Mouse (Mus musculus) neural tube, embryonic 15.5 days (tissue): ENCODE data around the gene Prss22. TPM values are rescaled to one million over a fixed set of nuclear protein-coding genes. Genes with fewer than 3 reads are reported as not detected.

Experiments
- microRNA-seq: library from miRNA; unstranded; fragments of <30 nt; microRNA quantifications from one replicate; pipeline ENCODE4, GENCODE M21; 2017
- polyA plus RNA-seq: library from polyadenylated mRNA; unstranded; fragments of >200 nt; fragmentation: Nextera tagmentation; extraction: Ambion mirVana; gene quantifications from 2 replicates; pipeline ENCODE4 v1.2.1, GENCODE M21; 2015

Prss22 gene
- polyA plus RNA-seq, 1 experiment from 2014 or later: not detected

Small RNAs within 50 kb of the gene (microRNA-seq; reads per million reads assigned to microRNA genes)
- not detected for gene Gm27700

Other genes with a start within 250 kb of the Prss22 start
- 199 and 224 TPM in 2 replicates for gene Flywch1, start 226.5 kb downstream of the Prss22 start, polyA plus RNA-seq
- gene Flywch2, start 212.0 kb downstream of the Prss22 start, polyA plus RNA-seq: 74.8 and 94.6 TPM in 2 replicates
- 479 and 502 TPM in 2 replicates for gene Srrm2, start 207.6 kb downstream of the Prss22 start, polyA plus RNA-seq
- 1,232 and 1,344 TPM in 2 replicates for gene Elob, start 169.0 kb downstream of the Prss22 start, polyA plus RNA-seq
- gene Prss33, start 162.0 kb downstream of the Prss22 start, polyA plus RNA-seq: not detected in 2 replicates
- gene Prss32, start 154.2 kb downstream of the Prss22 start, polyA plus RNA-seq: 0.50 and 1.1 TPM in 2 replicates
- 1.9 and 2.0 TPM in 2 replicates for gene Prss41, start 153.9 kb downstream of the Prss22 start, polyA plus RNA-seq
- not detected in 2 replicates for gene Prss21, start 130.0 kb downstream of the Prss22 start, polyA plus RNA-seq
- not detected in 2 replicates for gene Dcpp1, start 117.2 kb downstream of the Prss22 start, polyA plus RNA-seq
- not detected in 2 replicates for gene Dcpp2, start 117.2 kb downstream of the Prss22 start, polyA plus RNA-seq
- not detected in 2 replicates for gene Dcpp3, start 80.6 kb downstream of the Prss22 start, polyA plus RNA-seq
- gene Sbp, start 56.4 kb downstream of the Prss22 start, polyA plus RNA-seq: not detected in 2 replicates
- not detected in 2 replicates for gene Sbpl, start 42.8 kb downstream of the Prss22 start, polyA plus RNA-seq
- gene Prss30, start 17.5 kb downstream of the Prss22 start, polyA plus RNA-seq: 0.96 TPM in 1 of 2 replicates, not detected in the other
- 0.19 and 0.28 TPM in 2 replicates for gene Prss27, start 40.0 kb upstream of the Prss22 start, polyA plus RNA-seq
- 75.9 and 77.4 TPM in 2 replicates for gene Kctd5, start 75.4 kb upstream of the Prss22 start, polyA plus RNA-seq
- 63.9 and 68.9 TPM in 2 replicates for gene Pdpk1, start 152.8 kb upstream of the Prss22 start, polyA plus RNA-seq
- 35.7 and 37.8 TPM in 2 replicates for gene Amdhd2, start 165.7 kb upstream of the Prss22 start, polyA plus RNA-seq
- gene Atp6v0c, start 171.6 kb upstream of the Prss22 start, polyA plus RNA-seq: 1,457 and 1,659 TPM in 2 replicates
- gene Tbc1d24, start 207.5 kb upstream of the Prss22 start, polyA plus RNA-seq: 21.0 and 24.0 TPM in 2 replicates
- gene Ntn3, start 211.4 kb upstream of the Prss22 start, polyA plus RNA-seq: 5.9 and 6.0 TPM in 2 replicates
- 8.8 and 10.7 TPM in 2 replicates for gene Tedc2, start 222.8 kb upstream of the Prss22 start, polyA plus RNA-seq